Mouse (Mus musculus) myocyte (in vitro differentiated cells): ENCODE data around the gene Irf7. TPM values are rescaled to one million over a fixed set of nuclear protein-coding genes. Genes with fewer than 3 reads are reported as not detected.

Experiments used
- H3K27me3 ChIP-seq: one replicate; pipeline ENCODE4 v1.6.1; 2011; ENCODE audit not compliant: control insufficient read depth, insufficient read depth, insufficient read length
- H3K36me3 ChIP-seq: one replicate; pipeline ENCODE4 v1.6.1; 2011; ENCODE audit not compliant: control insufficient read depth, insufficient read depth
- H3K4me2 ChIP-seq: one replicate; pipeline ENCODE4 v1.6.1; 2011; ENCODE audit warnings: low read depth, control low read depth
- H3K4me3 ChIP-seq: one replicate; pipeline ENCODE4 v1.5.1; 2011; ENCODE audit warnings: mild to moderate bottlenecking, control low read depth, moderate library complexity
- H3K79me2 ChIP-seq: one replicate; pipeline ENCODE4 v1.6.1; 2011; ENCODE audit not compliant: control insufficient read depth, insufficient read depth
- H3ac ChIP-seq: one replicate; pipeline ENCODE4 v1.6.1; 2011; ENCODE audit not compliant: control insufficient read depth, insufficient read length
- CEBPB ChIP-seq: IDR thresholded peaks from 2 replicates; pipeline ENCODE4 v1.6.1; 2011; ENCODE audit warnings: mild to moderate bottlenecking, moderate library complexity; ENCODE audit not compliant: poor library complexity, insufficient read depth, severe bottlenecking
- E2F4 ChIP-seq: IDR thresholded peaks from one replicate; pipeline ENCODE4 v1.6.1; 2011; ENCODE audit warnings: mild to moderate bottlenecking, control low read depth, moderate library complexity; ENCODE audit not compliant: insufficient read depth
- MAX ChIP-seq: IDR thresholded peaks from one replicate; pipeline ENCODE4 v1.6.1; 2011; ENCODE audit warnings: low read depth, mild to moderate bottlenecking, control low read depth
- MYOD1 ChIP-seq, 3 experiments: IDR thresholded peaks; one replicate each; pipeline ENCODE4 v1.6.1; 2011; ENCODE audit warnings: control low read depth in 2 of 3, low read depth in 2 of 3, mild to moderate bottlenecking in 2 of 3, moderate library complexity in 1 of 3; ENCODE audit not compliant: insufficient read length in 2 of 3, control insufficient read depth in 1 of 3
- MYOG ChIP-seq, 3 experiments: IDR thresholded peaks; one replicate each; pipeline ENCODE4 v1.6.1; 2011; ENCODE audit warnings: control low read depth in 2 of 3, low read depth in 2 of 3, mild to moderate bottlenecking in 2 of 3; ENCODE audit not compliant: insufficient read length in 2 of 3, control insufficient read depth in 1 of 3, insufficient read depth in 1 of 3
- POLR2A ChIP-seq: IDR thresholded peaks from one replicate; pipeline ENCODE4 v1.6.1; 2011; ENCODE audit warnings: low read depth, mild to moderate bottlenecking, control low read depth, moderate library complexity; ENCODE audit not compliant: insufficient read length
- POLR2AphosphoS2 ChIP-seq: IDR thresholded peaks from one replicate; pipeline ENCODE4 v1.6.1; 2011; ENCODE audit warnings: low read depth, control low read depth; ENCODE audit not compliant: insufficient read length
- REST ChIP-seq: IDR thresholded peaks from one replicate; pipeline ENCODE4 v1.6.1; 2011; ENCODE audit warnings: mild to moderate bottlenecking, control low read depth, moderate library complexity; ENCODE audit not compliant: insufficient read depth, insufficient read length
- SRF ChIP-seq: IDR thresholded peaks from one replicate; pipeline ENCODE4 v1.6.1; 2011; ENCODE audit warnings: low read depth; ENCODE audit not compliant: control insufficient read depth, insufficient read length
- TCF12 ChIP-seq: IDR thresholded peaks from one replicate; pipeline ENCODE4 v1.6.1; 2011; ENCODE audit warnings: mild to moderate bottlenecking, control low read depth; ENCODE audit not compliant: poor library complexity, insufficient read depth, severe bottlenecking
- TCF3 ChIP-seq: IDR thresholded peaks from one replicate; pipeline ENCODE4 v1.6.1; 2011; ENCODE audit warnings: low read depth, control low read depth; ENCODE audit not compliant: insufficient read length
- USF1 ChIP-seq: IDR thresholded peaks from one replicate; pipeline ENCODE4 v1.6.1; 2011; ENCODE audit warnings: low read depth, mild to moderate bottlenecking, control low read depth, moderate library complexity
- polyA plus RNA-seq: library from polyadenylated mRNA; unstranded; fragments of >200 nt; fragmentation: generic; extraction: Trizol; gene quantifications from one replicate; pipeline ENCODE4 v1.2.1, GENCODE M21; 2012; ENCODE audit warnings: missing spikeins

Irf7 gene
- polyA plus RNA-seq, 1 experiment = 0.97 TPM

DNA sequence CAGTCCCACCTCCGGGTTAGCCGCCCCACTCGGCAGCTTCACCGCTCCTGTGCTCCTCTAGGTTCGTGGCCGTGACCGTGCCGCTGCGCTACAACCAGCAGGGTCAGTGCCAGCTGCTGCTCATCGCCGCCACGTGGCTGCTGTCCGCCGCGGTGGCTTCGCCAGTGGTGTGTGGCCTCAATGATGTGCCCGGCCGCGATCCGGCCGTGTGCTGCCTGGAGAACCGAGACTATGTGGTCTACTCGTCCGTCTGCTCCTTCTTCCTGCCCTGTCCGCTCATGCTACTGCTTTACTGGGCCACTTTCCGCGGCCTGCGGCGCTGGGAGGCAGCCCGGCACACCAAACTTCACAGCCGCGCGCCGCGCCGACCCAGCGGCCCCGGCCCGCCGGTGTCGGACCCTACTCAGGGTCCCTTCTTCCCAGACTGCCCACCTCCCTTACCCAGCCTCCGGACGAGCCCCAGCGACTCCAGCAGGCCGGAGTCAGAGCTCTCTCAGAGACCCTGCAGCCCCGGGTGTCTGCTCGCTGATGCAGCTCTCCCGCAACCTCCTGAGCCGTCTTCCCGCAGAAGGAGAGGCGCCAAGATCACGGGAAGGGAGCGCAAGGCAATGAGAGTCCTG is 27.7 kb upstream of the Irf7 start:
- H3K27me3 ChIP-seq = peaks cover 23% of the 10 kb centered on the region
- no peak overlapping the region for H3K4me2 ChIP-seq
- TF ChIP-seq TCF12 (no peak), MYOG (IDR thresholded peaks at IDR 0.05; ENCODE audit: control insufficient read depth in 1 of 3, insufficient read depth in 1 of 3, insufficient read length in 2 of 3, low read depth in 2 of 3) (peak in 1 of 3 experiments; percentile 62)
- H3K4me3 ChIP-seq = no peak overlapping the region
- H3ac ChIP-seq = no peak overlapping the region
- H3K79me2 ChIP-seq = no peaks in the 10 kb centered on the region
- no peaks in the 10 kb centered on the region for H3K36me3 ChIP-seq

DNA sequence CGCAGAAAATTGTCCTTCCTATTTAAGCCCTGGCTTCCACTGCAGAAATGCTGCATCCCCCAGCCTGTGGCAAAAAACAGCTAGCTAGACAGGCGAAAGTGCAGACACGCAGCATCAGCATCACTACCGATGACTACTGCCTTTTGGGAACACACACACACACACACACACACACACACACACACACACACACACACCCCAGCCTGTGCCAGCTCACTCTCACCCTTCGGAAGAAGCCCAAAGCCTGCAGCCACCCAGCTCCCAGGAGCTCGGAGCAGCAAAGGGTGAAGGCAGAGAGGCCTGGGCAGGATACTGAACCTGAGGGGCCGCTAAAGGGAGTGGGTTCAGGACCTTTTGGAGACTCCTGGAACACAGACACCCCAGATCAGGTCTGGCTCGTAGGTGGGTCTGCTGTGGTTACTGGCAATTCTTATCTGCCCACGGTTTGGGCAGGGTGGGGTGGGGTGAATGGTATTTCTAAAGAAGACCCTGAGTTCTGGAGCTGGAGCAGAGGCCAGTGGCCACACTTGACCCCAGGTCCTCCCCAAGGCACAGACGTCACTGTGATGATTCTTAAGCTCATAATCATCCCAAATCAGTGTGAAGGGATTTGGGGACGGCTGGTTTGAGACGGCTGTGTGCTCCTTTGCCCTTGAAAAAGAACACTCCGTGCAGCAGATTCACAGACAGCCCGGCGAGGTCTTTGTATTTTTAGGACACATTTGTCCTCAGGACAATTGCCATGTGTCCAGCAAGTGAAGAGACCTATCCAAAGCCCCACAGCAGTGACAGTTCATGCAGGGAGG is 26.5 kb upstream of the Irf7 start:
- H3ac ChIP-seq = no peak overlapping the region
- TF ChIP-seq TCF3 (no peak), POLR2AphosphoS2 (no peak), USF1 (no peak)
- H3K79me2 ChIP-seq = no peaks in the 10 kb centered on the region
- H3K36me3 ChIP-seq = no peaks in the 10 kb centered on the region
- H3K4me2 ChIP-seq = no peak overlapping the region
- no peak overlapping the region for H3K4me3 ChIP-seq
- peaks cover 23% of the 10 kb centered on the region for H3K27me3 ChIP-seq

DNA sequence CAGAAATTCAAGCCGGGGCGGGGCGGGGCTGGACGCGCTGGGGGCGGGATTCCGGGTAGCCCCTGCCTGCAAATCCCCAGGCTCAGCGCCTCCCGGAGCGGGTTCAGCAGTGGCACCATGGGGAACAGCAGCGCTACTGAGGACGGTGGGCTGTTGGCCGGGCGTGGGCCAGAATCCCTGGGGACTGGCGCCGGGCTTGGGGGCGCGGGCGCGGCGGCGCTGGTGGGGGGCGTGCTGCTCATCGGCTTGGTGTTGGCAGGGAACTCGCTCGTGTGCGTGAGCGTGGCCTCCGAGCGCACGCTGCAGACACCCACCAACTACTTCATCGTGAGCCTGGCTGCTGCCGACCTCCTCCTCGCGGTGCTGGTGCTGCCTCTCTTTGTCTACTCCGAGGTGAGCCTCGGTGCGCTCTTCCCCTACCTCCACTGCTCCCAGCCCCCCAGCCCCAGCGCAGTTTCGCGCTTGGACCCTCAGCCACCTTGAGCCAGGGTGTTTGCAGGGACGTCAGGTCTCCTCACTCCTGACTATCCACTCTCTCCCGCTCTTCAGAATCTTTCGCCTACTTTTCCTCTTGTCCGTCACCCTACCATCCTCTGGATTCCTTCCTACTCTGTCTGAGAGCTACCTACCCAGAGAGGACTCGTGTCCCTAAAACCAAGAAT is 25.8 kb upstream of the Irf7 start, which contains the start of gene Drd4:
Drd4 (plus strand) TSS at position 86 of the 662 bp plus-strand sequence.
- no peak within 1 kb of the TSS for H3ac ChIP-seq
- H3K4me3 ChIP-seq = no peak within 1 kb of the TSS
- H3K4me2 ChIP-seq = peak within 1 kb of the TSS; percentile 48
- no peaks in the 10 kb centered on the region for H3K36me3 ChIP-seq
- H3K79me2 ChIP-seq = no peaks in the 10 kb centered on the region
- TF ChIP-seq USF1 (no peak), CEBPB (no peak), POLR2A (no peak), TCF12 (no peak), E2F4 (no peak), TCF3 (no peak), POLR2AphosphoS2 (no peak), MAX (no peak), MYOG (IDR thresholded peaks at IDR 0.05; ENCODE audit: control insufficient read depth in 1 of 3, insufficient read depth in 1 of 3, insufficient read length in 2 of 3, low read depth in 2 of 3) (no peak), SRF (no peak), MYOD1 (IDR thresholded peaks at IDR 0.05; ENCODE audit: control insufficient read depth in 1 of 3, insufficient read length in 2 of 3, low read depth in 2 of 3) (no peak), REST (no peak)
- peaks cover 23% of the 10 kb centered on the region for H3K27me3 ChIP-seq

DNA sequence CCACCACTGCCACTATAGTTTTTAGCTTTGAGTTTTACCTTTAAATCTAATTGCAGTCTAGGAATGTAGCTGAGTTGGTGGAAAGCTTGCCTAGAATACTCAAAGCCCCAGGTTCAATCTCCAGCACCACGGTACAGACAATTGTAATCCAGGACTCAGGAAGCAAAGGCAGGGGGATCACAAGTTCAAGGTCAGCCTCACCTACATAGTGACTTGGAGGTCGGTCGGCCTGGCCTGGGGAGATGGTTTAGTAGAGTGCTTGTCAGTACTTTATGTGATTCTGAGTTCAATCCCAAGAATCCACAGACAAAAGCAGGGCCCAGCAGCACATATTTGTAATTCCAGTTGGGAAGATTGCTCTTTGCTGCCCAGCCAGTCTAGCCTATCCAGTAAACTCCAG is 21.8 kb upstream of the Irf7 start:
- no peaks in the 10 kb centered on the region for H3K79me2 ChIP-seq
- H3ac ChIP-seq = no peak overlapping the region
- H3K36me3 ChIP-seq = no peaks in the 10 kb centered on the region
- no peak for TF ChIP-seq REST
- TF ChIP-seq SRF = no peak
- no peak for TF ChIP-seq POLR2AphosphoS2
- no peak for TF ChIP-seq TCF12
- no peak for TF ChIP-seq MYOD1 (IDR thresholded peaks at IDR 0.05; ENCODE audit: control insufficient read depth in 1 of 3, insufficient read length in 2 of 3, low read depth in 2 of 3)
- no peak overlapping the region for H3K4me3 ChIP-seq
- peaks cover 7% of the 10 kb centered on the region for H3K27me3 ChIP-seq
- no peak overlapping the region for H3K4me2 ChIP-seq

DNA sequence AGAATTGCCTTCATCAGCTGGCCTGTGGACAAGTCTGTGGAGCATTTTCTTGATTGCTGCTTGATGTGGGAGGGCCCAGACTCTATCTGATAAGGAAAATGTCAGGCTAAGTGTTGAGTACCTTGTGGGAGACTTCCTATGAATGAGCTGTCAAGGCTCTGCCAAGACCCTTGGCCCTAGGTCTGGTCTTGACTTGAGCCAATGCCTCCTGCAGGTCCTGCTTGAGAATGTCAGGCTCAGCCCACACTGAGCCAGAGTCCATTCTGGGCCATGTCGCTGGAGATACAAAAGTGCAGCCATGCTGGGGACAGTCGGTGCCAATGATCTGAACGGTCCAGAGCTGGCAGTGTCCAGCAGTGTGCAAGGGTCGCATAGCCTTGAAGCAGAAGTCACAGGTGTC is 16.5 kb upstream of the Irf7 start:
- no peak for TF ChIP-seq MAX
- no peak for TF ChIP-seq USF1
- Histone ChIP-seq H3K27me3 (no peaks in the 10 kb centered on the region), H3K4me2 (no peak overlapping the region), H3K4me3 (no peak overlapping the region), H3ac (no peak overlapping the region), H3K79me2 (no peaks in the 10 kb centered on the region), H3K36me3 (no peaks in the 10 kb centered on the region)

DNA sequence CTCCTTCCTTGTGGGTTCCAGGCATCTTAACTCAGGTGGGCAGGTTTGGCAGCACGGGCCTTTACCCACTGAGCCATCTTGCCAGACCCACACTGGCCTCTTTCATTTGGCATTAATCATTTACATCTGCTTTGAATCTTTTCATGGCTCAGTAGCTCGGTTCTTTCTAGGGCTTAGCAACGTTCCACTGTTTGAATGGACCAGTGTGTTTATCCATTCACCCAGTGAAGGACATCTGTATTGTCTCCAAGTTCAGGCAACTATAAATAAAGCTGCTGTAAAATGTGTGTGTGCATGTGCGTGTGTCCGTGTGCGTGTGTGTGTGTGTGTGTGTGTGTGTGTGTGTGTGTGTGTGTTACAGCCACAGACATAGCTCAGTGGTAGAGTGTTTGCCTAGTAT is 15.2 kb upstream of the Irf7 start:
- Histone ChIP-seq H3K79me2 (no peaks in the 10 kb centered on the region), H3K27me3 (no peaks in the 10 kb centered on the region), H3K4me3 (no peak overlapping the region), H3ac (no peak overlapping the region), H3K4me2 (no peak overlapping the region), H3K36me3 (no peaks in the 10 kb centered on the region)
- TF ChIP-seq TCF3 (no peak), POLR2AphosphoS2 (no peak), MYOD1 (IDR thresholded peaks at IDR 0.05; ENCODE audit: control insufficient read depth in 1 of 3, insufficient read length in 2 of 3, low read depth in 2 of 3) (no peak), POLR2A (no peak), E2F4 (no peak)
